In the genomic region with DNA sequence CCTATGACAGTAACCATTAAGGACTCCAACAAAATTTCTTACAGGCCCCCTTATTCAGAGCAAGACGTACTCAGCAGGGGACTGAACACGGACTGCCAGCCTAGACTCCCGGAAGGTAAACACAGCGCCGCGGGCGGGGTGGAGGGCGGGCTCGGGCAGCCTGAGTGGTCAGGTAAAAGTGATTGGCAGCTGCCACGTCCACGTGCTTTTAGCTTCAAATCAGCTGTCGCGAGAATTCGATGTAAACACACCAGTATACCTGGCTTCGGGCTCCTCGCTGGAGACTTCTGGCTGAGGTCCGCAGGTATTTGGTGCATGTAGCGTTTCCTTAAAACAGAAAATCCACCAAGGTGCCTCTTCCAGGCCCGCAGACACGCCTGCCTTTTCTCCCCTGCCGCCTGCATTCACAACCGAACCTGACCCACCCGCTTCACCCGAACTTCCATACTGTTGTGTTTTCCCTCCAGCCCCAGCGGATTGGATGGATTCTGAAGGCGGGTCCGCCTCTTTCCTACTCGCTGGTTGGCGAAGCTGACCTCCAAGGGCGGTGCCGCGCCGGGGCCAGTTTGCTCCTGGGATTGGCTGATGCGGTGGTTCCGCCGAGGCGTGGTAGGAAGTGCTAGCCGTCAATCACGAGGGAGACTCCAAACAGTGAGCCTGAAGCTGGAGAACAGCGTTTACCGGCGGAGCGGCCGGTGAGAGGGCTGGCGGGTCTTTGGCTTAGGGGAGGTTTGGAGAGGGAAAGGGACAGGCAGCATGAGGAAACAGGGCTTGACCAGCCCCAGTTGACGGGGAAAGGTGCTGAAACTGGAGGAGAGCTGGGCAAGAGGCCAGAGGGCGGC, we compare ENCODE assay signal across 8 mouse cellular contexts. TPM values are rescaled to one million over a fixed set of nuclear protein-coding genes. Genes with fewer than 3 reads are reported as not detected.
DNase-seq lines count a peak whose midpoint lies in the region; ATAC-seq and TF ChIP-seq lines count a peak whose summit lies in the region.

A gene (plus strand): TSS at position 629 of the 842 bp plus-strand sequence.

- ATAC-seq in embryonic facial prominence, embryonic 13.5 days (ENCODE audit: insufficient number of reproducible peaks, insufficient read depth, low FRiP score, low TSS enrichment, low read depth), result peak; percentile 98
- peak; percentile 98 for ATAC-seq in limb, embryonic 12.5 days (ENCODE audit: insufficient number of reproducible peaks, insufficient read depth, low FRiP score, low TSS enrichment, low read depth)
- peak; percentile 100 for ATAC-seq in midbrain, embryonic 15.5 days (replicated peaks)

- peak within 1 kb of the TSS; percentile 68 for H3K4me3 ChIP-seq in embryonic facial prominence, embryonic 13.5 days
- H3K4me3 ChIP-seq in kidney, adult 2 months (ENCODE audit: insufficient read depth, low read depth, low read length), result peak within 1 kb of the TSS; percentile 97
- H3K4me3 ChIP-seq in limb, embryonic 12.5 days (replicated peaks), result peak within 1 kb of the TSS; percentile 71
- H3K4me3 ChIP-seq in midbrain, embryonic 15.5 days, result peak within 1 kb of the TSS; percentile 76
- H3K4me3 ChIP-seq in spleen, adult 2 months (ENCODE audit: extremely low read depth, insufficient read depth, insufficient read length), result peak within 1 kb of the TSS; percentile 94

- TF ChIP-seq CTCF in kidney, adult 2 months (conservative IDR thresholded peaks at IDR 0.05; ENCODE audit: insufficient read depth, insufficient read length, low read depth, low read length), result no peak
- no peak for TF ChIP-seq CTCF in spleen, adult 2 months (IDR thresholded peaks at IDR 0.05; ENCODE audit: extremely low read depth, insufficient read depth, insufficient read length, insufficient replicate concordance)

- peak within 1 kb of the TSS; percentile 83 for H3K9ac ChIP-seq in embryonic facial prominence, embryonic 13.5 days
- peak within 1 kb of the TSS; percentile 77 for H3K9ac ChIP-seq in limb, embryonic 12.5 days (replicated peaks)
- H3K9ac ChIP-seq in midbrain, embryonic 15.5 days, result peak within 1 kb of the TSS; percentile 66

- peak; percentile 81 for TF ChIP-seq POLR2A in kidney, adult 2 months (IDR thresholded peaks at IDR 0.05; ENCODE audit: low read depth, low read length)
- peak; percentile 82 for TF ChIP-seq POLR2A in spleen, adult 2 months (IDR thresholded peaks at IDR 0.05; ENCODE audit: low read depth, low read length)

- no peaks in the 10 kb centered on the region for H3K9me3 ChIP-seq in embryonic facial prominence, embryonic 13.5 days
- H3K9me3 ChIP-seq in limb, embryonic 12.5 days, result no peaks in the 10 kb centered on the region
- H3K9me3 ChIP-seq in midbrain, embryonic 15.5 days, result no peaks in the 10 kb centered on the region

- peak within 1 kb of the TSS; percentile 44 for H3K27ac ChIP-seq in embryonic facial prominence, embryonic 13.5 days
- H3K27ac ChIP-seq in kidney, adult 2 months (ENCODE audit: insufficient read depth, low read depth, low read length), result peak within 1 kb of the TSS; percentile 70
- peak within 1 kb of the TSS; percentile 51; the same call in 1 of the 2 replicates for H3K27ac ChIP-seq in limb, embryonic 12.5 days
- H3K27ac ChIP-seq in midbrain, embryonic 15.5 days, result peak within 1 kb of the TSS; percentile 49
- peak within 1 kb of the TSS; percentile 81 for H3K27ac ChIP-seq in spleen, adult 2 months (ENCODE audit: insufficient read depth, low read length)

- peaks cover 9% of the 10 kb centered on the region for H3K4me1 ChIP-seq in embryonic facial prominence, embryonic 13.5 days
- H3K4me1 ChIP-seq in kidney, adult 2 months (ENCODE audit: control insufficient read depth, insufficient read depth, low read length), result no peaks in the 10 kb centered on the region
- H3K4me1 ChIP-seq in limb, embryonic 12.5 days (replicated peaks), result peaks cover 9% of the 10 kb centered on the region
- peaks cover 12% of the 10 kb centered on the region for H3K4me1 ChIP-seq in midbrain, embryonic 15.5 days
- H3K4me1 ChIP-seq in spleen, adult 2 months (ENCODE audit: control insufficient read depth, insufficient read depth, insufficient read length), result no peaks in the 10 kb centered on the region

- no peaks in the 10 kb centered on the region for H3K27me3 ChIP-seq in embryonic facial prominence, embryonic 13.5 days
- H3K27me3 ChIP-seq in kidney, adult 2 months (replicated peaks; ENCODE audit: control insufficient read depth, insufficient read depth, low read length), result no peaks in the 10 kb centered on the region
- no peaks in the 10 kb centered on the region for H3K27me3 ChIP-seq in limb, embryonic 12.5 days
- no peaks in the 10 kb centered on the region for H3K27me3 ChIP-seq in midbrain, embryonic 15.5 days (replicated peaks)
- H3K27me3 ChIP-seq in spleen, adult 2 months (ENCODE audit: control insufficient read depth, insufficient read depth, low read length), result no peaks in the 10 kb centered on the region

- peak; percentile 99 for DNase-seq in 3134 (ENCODE audit: extremely low read depth, insufficient read length, low spot score)
- peak; percentile 99 for DNase-seq in adrenal gland, postnatal 36 days
- peak; percentile 98 to 100 for DNase-seq in heart, adult 18-20 months
- DNase-seq in kidney, adult 2 months, result peak; percentile 100
- DNase-seq in spleen, adult 2 months (ENCODE audit: low read depth in 1 of 2, low spot score in 2 of 2), result peak; percentile 96 to 98

- WGBS in embryonic facial prominence, embryonic 13.5 days, result under 1% methylated on average over 47 of the region's 47 CpGs
- WGBS in kidney, adult 2 months, result under 1% methylated on average over 47 of the region's 47 CpGs
- under 1% methylated on average over 47 of the region's 47 CpGs for WGBS in limb, embryonic 12.5 days
- under 1% methylated on average over 47 of the region's 47 CpGs for WGBS in midbrain, embryonic 15.5 days
- under 1% methylated on average over 47 of the region's 47 CpGs for WGBS in spleen, adult 2 months

- peaks cover 4% of the 10 kb centered on the region; the same call in 1 of the 2 replicates for H3K36me3 ChIP-seq in embryonic facial prominence, embryonic 13.5 days
- no peaks in the 10 kb centered on the region for H3K36me3 ChIP-seq in kidney, adult 2 months (ENCODE audit: control insufficient read depth, insufficient read depth, low read length)
- H3K36me3 ChIP-seq in limb, embryonic 12.5 days, result no peaks in the 10 kb centered on the region
- H3K36me3 ChIP-seq in midbrain, embryonic 15.5 days (replicated peaks), result 0 out of 2 replicates have a peak, but pooled peaks cover 3% of the 10 kb centered on the region
- peaks cover 1% of the 10 kb centered on the region; the same call in 1 of the 2 replicates for H3K36me3 ChIP-seq in spleen, adult 2 months (ENCODE audit: control insufficient read depth, insufficient read depth, low read length)

- H3K4me2 ChIP-seq in embryonic facial prominence, embryonic 13.5 days, result peak within 1 kb of the TSS; percentile 85
- H3K4me2 ChIP-seq in limb, embryonic 12.5 days, result peak within 1 kb of the TSS; percentile 87
- peak within 1 kb of the TSS; percentile 91 for H3K4me2 ChIP-seq in midbrain, embryonic 15.5 days

RNA-seq across cellular contexts. Expression of the gene that starts here (rescaled TPM):
- total RNA-seq in adrenal gland, postnatal 36 days (2021), result 10 to 100 TPM; 36.4 to 52.8 TPM
- 28.6 and 33.1 TPM in 2 replicates for polyA plus RNA-seq in embryonic facial prominence, embryonic 13.5 days (2015; fragmentation: Nextera tagmentation; extraction: Ambion mirVana)
- 10 to 100 TPM; 33.6 to 40.6 TPM for total RNA-seq in heart, adult 18-20 months (2021)
- 47.3 and 48.1 TPM in 2 replicates for polyA plus RNA-seq in kidney, adult 2 months (2012; rRNA removed)
- polyA plus RNA-seq in limb, embryonic 12.5 days (2016; fragmentation: Nextera tagmentation; extraction: Ambion mirVana), result 29.7 and 33.5 TPM in 2 replicates
- polyA plus RNA-seq in midbrain, embryonic 15.5 days (2015; fragmentation: Nextera tagmentation; extraction: Ambion mirVana), result 30.8 and 33.1 TPM in 2 replicates
- polyA plus RNA-seq in spleen, adult 2 months (2012; rRNA removed), result 25.3 and 27.2 TPM in 2 replicates

Comparison
In these comparisons a context has a peak if more than half of its experiments do, and no peak if none do; other contexts are left out.
1. Peak in every context shown above with its lines: DNase-seq, ATAC-seq, H3K4me3 ChIP-seq and H3K27ac ChIP-seq.